Mouse (Mus musculus): ENCODE results near the gene Spcs3. TPM values are rescaled to one million over a fixed set of nuclear protein-coding genes. Genes with fewer than 3 reads are reported as not detected.

Gene Spcs3
- polyA plus RNA-seq, 1 experiment = 13.4 TPM

GRCm38 (mm10) chr8:54511791-54512190 is 18.0 kb downstream of the Spcs3 start:
- Histone ChIP-seq H3K4me3 (replicated peaks; ENCODE audit: extremely low read depth, low read depth, low read length) (no peak overlapping the region), H3K4me1 (ENCODE audit: control insufficient read depth, insufficient read depth, low read length) (no peaks in the 10 kb centered on the region)
- 75% methylated on average over 3 of the region's 3 CpGs for WGBS
- no peak for DNase-seq
- TF ChIP-seq CTCF (IDR thresholded peaks at IDR 0.05; ENCODE audit: insufficient read depth, low read length) = no peak
- no peak for TF ChIP-seq POLR2A (IDR thresholded peaks at IDR 0.05; ENCODE audit: borderline replicate concordance, extremely low read depth, low read depth, low read length)

- no peak for TF ChIP-seq CTCF (IDR thresholded peaks at IDR 0.05; ENCODE audit: insufficient read depth, low read length)
- no peak for TF ChIP-seq POLR2A (IDR thresholded peaks at IDR 0.05; ENCODE audit: borderline replicate concordance, extremely low read depth, low read depth, low read length)
- no peak for DNase-seq
- no peak overlapping the region for H3K4me3 ChIP-seq (replicated peaks; ENCODE audit: extremely low read depth, low read depth, low read length)
- WGBS = 6% methylated on average over 10 of the region's 10 CpGs
- no peaks in the 10 kb centered on the region for H3K4me1 ChIP-seq (ENCODE audit: control insufficient read depth, insufficient read depth, low read length)
These were observed 20.5 kb downstream of the Spcs3 start for GRCm38 (mm10) chr8:54509221-54509721.

GRCm38 (mm10) chr8:54508814-54509213 is 21.0 kb downstream of the Spcs3 start:
- WGBS = 3% methylated on average over 11 of the region's 11 CpGs
- TF ChIP-seq CTCF (IDR thresholded peaks at IDR 0.05; ENCODE audit: insufficient read depth, low read length) = no peak
- no peak for TF ChIP-seq POLR2A (IDR thresholded peaks at IDR 0.05; ENCODE audit: borderline replicate concordance, extremely low read depth, low read depth, low read length)

GRCm38 (mm10) chr8:54508096-54508456 is 21.7 kb downstream of the Spcs3 start:
- Histone ChIP-seq H3K4me3 (replicated peaks; ENCODE audit: extremely low read depth, low read depth, low read length) (no peak overlapping the region), H3K4me1 (ENCODE audit: control insufficient read depth, insufficient read depth, low read length) (no peaks in the 10 kb centered on the region)
- whole genome bisulfite sequencing = 8% methylated on average over 1 of the region's 1 CpGs
- DNase-seq = no peak
- TF ChIP-seq CTCF (IDR thresholded peaks at IDR 0.05; ENCODE audit: insufficient read depth, low read length) (no peak), POLR2A (IDR thresholded peaks at IDR 0.05; ENCODE audit: borderline replicate concordance, extremely low read depth, low read depth, low read length) (no peak)

More at GRCm38 (mm10) chr8:54508814-54509213, 21.0 kb downstream of the Spcs3 start:
- H3K4me1 ChIP-seq (ENCODE audit: control insufficient read depth, insufficient read depth, low read length) = no peaks in the 10 kb centered on the region
- no peak for DNase-seq
- H3K4me3 ChIP-seq (replicated peaks; ENCODE audit: extremely low read depth, low read depth, low read length) = no peak overlapping the region

- Histone ChIP-seq H3K4me1 (ENCODE audit: control insufficient read depth, insufficient read depth, low read length) (no peaks in the 10 kb centered on the region), H3K4me3 (replicated peaks; ENCODE audit: extremely low read depth, low read depth, low read length) (no peak overlapping the region)
- WGBS = 25% methylated on average over 6 of the region's 6 CpGs
- TF ChIP-seq CTCF (IDR thresholded peaks at IDR 0.05; ENCODE audit: insufficient read depth, low read length) (peak; percentile 29; the same call in 1 of the 2 replicates), POLR2A (IDR thresholded peaks at IDR 0.05; ENCODE audit: borderline replicate concordance, extremely low read depth, low read depth, low read length) (no peak)
- DNase-seq = peak; percentile 64
These were observed 22.2 kb downstream of the Spcs3 start for GRCm38 (mm10) chr8:54507428-54508095.

- WGBS = 30% methylated on average over 2 of the region's 2 CpGs
- no peaks in the 10 kb centered on the region for H3K4me1 ChIP-seq (ENCODE audit: control insufficient read depth, insufficient read depth, low read length)
- no peak for DNase-seq
- no peak overlapping the region for H3K4me3 ChIP-seq (replicated peaks; ENCODE audit: extremely low read depth, low read depth, low read length)
- TF ChIP-seq CTCF (IDR thresholded peaks at IDR 0.05; ENCODE audit: insufficient read depth, low read length) = no peak
- no peak for TF ChIP-seq POLR2A (IDR thresholded peaks at IDR 0.05; ENCODE audit: borderline replicate concordance, extremely low read depth, low read depth, low read length)
These were observed 24.7 kb downstream of the Spcs3 start for GRCm38 (mm10) chr8:54505060-54505459.

GRCm38 (mm10) chr8:54503104-54503503 is 26.7 kb downstream of the Spcs3 start:
- TF ChIP-seq POLR2A (IDR thresholded peaks at IDR 0.05; ENCODE audit: borderline replicate concordance, extremely low read depth, low read depth, low read length) (no peak), CTCF (IDR thresholded peaks at IDR 0.05; ENCODE audit: insufficient read depth, low read length) (no peak)
- WGBS = 58% methylated on average over 7 of the region's 7 CpGs

GRCm38 (mm10) chr8:54493915-54494314 is 35.9 kb downstream of the Spcs3 start:
- no peak for DNase-seq
- no peaks in the 10 kb centered on the region for H3K4me1 ChIP-seq (ENCODE audit: control insufficient read depth, insufficient read depth, low read length)
- WGBS = 41% methylated on average over 3 of the region's 3 CpGs
- no peak overlapping the region for H3K4me3 ChIP-seq (replicated peaks; ENCODE audit: extremely low read depth, low read depth, low read length)
- TF ChIP-seq CTCF (IDR thresholded peaks at IDR 0.05; ENCODE audit: insufficient read depth, low read length) (no peak), POLR2A (IDR thresholded peaks at IDR 0.05; ENCODE audit: borderline replicate concordance, extremely low read depth, low read depth, low read length) (no peak)

More at GRCm38 (mm10) chr8:54503104-54503503, 26.7 kb downstream of the Spcs3 start:
- Histone ChIP-seq H3K4me1 (ENCODE audit: control insufficient read depth, insufficient read depth, low read length) (no peaks in the 10 kb centered on the region), H3K4me3 (replicated peaks; ENCODE audit: extremely low read depth, low read depth, low read length) (no peak overlapping the region)
- DNase-seq = no peak

- no peak for TF ChIP-seq POLR2A (IDR thresholded peaks at IDR 0.05; ENCODE audit: borderline replicate concordance, extremely low read depth, low read depth, low read length)
- peak; percentile 70 for TF ChIP-seq CTCF (IDR thresholded peaks at IDR 0.05; ENCODE audit: insufficient read depth, low read length)
- H3K4me1 ChIP-seq (ENCODE audit: control insufficient read depth, insufficient read depth, low read length) = no peaks in the 10 kb centered on the region
- DNase-seq = no peak
- H3K4me3 ChIP-seq (replicated peaks; ENCODE audit: extremely low read depth, low read depth, low read length) = no peak overlapping the region
- 10% methylated on average over 6 of the region's 6 CpGs for WGBS
These were observed 36.7 kb downstream of the Spcs3 start for GRCm38 (mm10) chr8:54493110-54493509.

GRCm38 (mm10) chr8:54491934-54492333 is 37.9 kb downstream of the Spcs3 start:
- WGBS = 75% methylated on average over 4 of the region's 4 CpGs
- peaks cover 2% of the 10 kb centered on the region; the same call in 1 of the 2 replicates for H3K4me1 ChIP-seq (ENCODE audit: control insufficient read depth, insufficient read depth, low read length)

More at GRCm38 (mm10) chr8:54491934-54492333, 37.9 kb downstream of the Spcs3 start:
- TF ChIP-seq CTCF (IDR thresholded peaks at IDR 0.05; ENCODE audit: insufficient read depth, low read length) = no peak
- TF ChIP-seq POLR2A (IDR thresholded peaks at IDR 0.05; ENCODE audit: borderline replicate concordance, extremely low read depth, low read depth, low read length) = no peak
- H3K4me3 ChIP-seq (replicated peaks; ENCODE audit: extremely low read depth, low read depth, low read length) = no peak overlapping the region
- no peak for DNase-seq

Data from lung, adult 2 months (tissue).